Mouse (Mus musculus) heart, postnatal 0 days (tissue): ENCODE data around the gene Slc2a10.

Experiments used
- CTCF ChIP-seq: IDR thresholded peaks from 2 replicates; pipeline ENCODE4 v1.5.1; 2016; ENCODE audit warnings: antibody characterized with exemption, control low read depth, low read depth
- EP300 ChIP-seq: IDR thresholded peaks from 2 replicates; pipeline ENCODE4 v1.6.1; 2016; ENCODE audit warnings: antibody characterized with exemption, low read depth

DNA sequence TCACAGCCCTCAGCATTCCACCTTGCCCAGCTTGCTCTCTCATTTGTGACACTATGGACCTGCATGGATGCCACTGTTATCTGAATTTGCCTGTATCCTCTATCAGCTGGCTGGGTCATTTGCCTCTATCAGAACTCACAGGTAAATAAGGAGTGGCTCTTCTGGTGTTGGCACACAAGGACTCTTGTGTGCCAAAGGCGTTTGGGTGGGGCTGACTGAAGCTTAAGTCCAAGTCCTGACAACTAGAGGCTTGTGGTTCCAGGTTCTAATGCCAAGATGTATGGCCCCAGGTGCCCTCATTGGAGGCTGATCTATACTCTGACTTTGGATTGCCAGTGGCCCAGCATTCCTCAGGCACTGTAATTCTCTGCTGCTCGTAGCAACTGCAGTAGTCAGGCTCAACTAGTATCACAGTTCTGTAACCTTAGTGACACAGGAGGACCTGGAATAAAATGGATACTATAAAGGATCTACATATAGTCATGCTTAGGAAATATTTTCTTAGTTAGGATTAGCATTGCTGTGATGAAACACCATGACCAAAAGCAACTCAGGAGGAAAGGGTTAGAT lies 5.8 kb upstream of the Slc2a10 start:
- TF ChIP-seq CTCF (no peak), EP300 (no peak)
